Mouse (Mus musculus) right cerebral cortex, postnatal 25 days (tissue): Measurements from ENCODE around the gene P2rx6.
"Not testable (repeated sequence)": the region's sequence is repeated elsewhere in the genome, so short reads cannot be mapped to it uniquely, and the experiment has no call there.

Experiments
- DNase-seq: peaks from one replicate; pipeline ENCODE4 v3.0.0; 2022

P2rx6 gene

GRCm38 (mm10) chr16:17563580-17563979 lies 1.9 kb downstream of the P2rx6 start:
- DNase-seq: no peak

- DNase-seq: no peak
Measured at GRCm38 (mm10) chr16:17564221-17564620, 2.5 kb downstream of the P2rx6 start.

- DNase-seq: no peak
Measured at GRCm38 (mm10) chr16:17564771-17565170, 3.1 kb downstream of the P2rx6 start.

GRCm38 (mm10) chr16:17566186-17566585 lies 4.5 kb downstream of the P2rx6 start:
- no peak for DNase-seq

- peak; percentile 82 for DNase-seq
Measured at GRCm38 (mm10) chr16:17575870-17576824, 14.5 kb downstream of the P2rx6 start.

- DNase-seq: no peak
Measured at GRCm38 (mm10) chr16:17576825-17577215, 15.1 kb downstream of the P2rx6 start.

GRCm38 (mm10) chr16:17583064-17583463 lies 21.4 kb downstream of the P2rx6 start, which contains the start of gene Slc7a4:
TSS of gene Slc7a4 (minus strand) at chr16:17583214.
- no peak for DNase-seq

- DNase-seq: no peak
Measured at GRCm38 (mm10) chr16:17584555-17584954, 22.9 kb downstream of the P2rx6 start.

- DNase-seq: no peak
Measured at GRCm38 (mm10) chr16:17590731-17591130, 29.0 kb downstream of the P2rx6 start.

- no peak for DNase-seq
Measured at GRCm38 (mm10) chr16:17600944-17601562, 39.4 kb downstream of the P2rx6 start.

GRCm38 (mm10) chr16:17604941-17605340 lies 43.3 kb downstream of the P2rx6 start:
- DNase-seq: no peak

GRCm38 (mm10) chr16:17605684-17606083 lies 44.0 kb downstream of the P2rx6 start:
- DNase-seq: no peak

- peak; percentile 48 for DNase-seq
Measured at GRCm38 (mm10) chr16:17611383-17611782, 49.7 kb downstream of the P2rx6 start.

GRCm38 (mm10) chr16:17614740-17615139 lies 53.1 kb downstream of the P2rx6 start:
- DNase-seq: not testable (repeated sequence)

- DNase-seq: no peak
Measured at GRCm38 (mm10) chr16:17616212-17616611, 54.5 kb downstream of the P2rx6 start.

- peak; percentile 47 for DNase-seq
Measured at GRCm38 (mm10) chr16:17617922-17618565, 56.4 kb downstream of the P2rx6 start.

GRCm38 (mm10) chr16:17619198-17620105 lies 57.8 kb downstream of the P2rx6 start, which contains the start of gene Smpd4:
TSS of gene Smpd4 (plus strand) at chr16:17619354.
- peak; percentile 85 for DNase-seq

- no peak for DNase-seq
Measured at GRCm38 (mm10) chr16:17621936-17622335, 60.3 kb downstream of the P2rx6 start.

- DNase-seq: no peak
Measured at GRCm38 (mm10) chr16:17625488-17626268, 64.0 kb downstream of the P2rx6 start.

- no peak for DNase-seq
Measured at GRCm38 (mm10) chr16:17626269-17626555, 64.5 kb downstream of the P2rx6 start.
